Mouse (Mus musculus) intestine, postnatal 0 days (tissue): ENCODE results near the gene Klf6. TPM values are rescaled to one million over a fixed set of nuclear protein-coding genes. Genes with fewer than 3 reads are reported as not detected.

Experiments used
- ATAC-seq: fragments of 200-750 bp; cut with Nextera tagmentation; 2 replicates; pipeline ENCODE4 v1.8.0; 2017; ENCODE audit warnings: mild to moderate bottlenecking, moderate TSS enrichment, moderate library complexity
- H3K27ac ChIP-seq: fragments of 300-500 bp; sonication (generic); 2 replicates; pipeline ENCODE4 v1.5.1; 2014; ENCODE audit warnings: mild to moderate bottlenecking, low read depth, low read length, moderate library complexity
- H3K27me3 ChIP-seq: fragments of 300-500 bp; sonication (generic); replicated peaks from 2 replicates; pipeline ENCODE4 v1.6.1; 2014; ENCODE audit warnings: low read length, mixed read lengths; ENCODE audit not compliant: control insufficient read depth, insufficient read depth
- H3K36me3 ChIP-seq: fragments of 300-500 bp; sonication (generic); 2 replicates; pipeline ENCODE4 v1.6.1; 2014; ENCODE audit warnings: mild to moderate bottlenecking, moderate library complexity; ENCODE audit not compliant: control insufficient read depth, insufficient read depth
- H3K4me1 ChIP-seq: fragments of 300-500 bp; sonication (generic); replicated peaks from 2 replicates; pipeline ENCODE4 v1.6.1; 2014; ENCODE audit warnings: antibody characterized with exemption, low read length, mixed read lengths; ENCODE audit not compliant: control insufficient read depth, insufficient read depth
- H3K4me2 ChIP-seq: fragments of 300-500 bp; sonication (generic); replicated peaks from 2 replicates; pipeline ENCODE4 v1.6.1; 2014; ENCODE audit warnings: low read depth, mild to moderate bottlenecking, moderate library complexity
- H3K4me3 ChIP-seq: fragments of 300-500 bp; sonication (generic); 2 replicates; pipeline ENCODE4 v1.5.1; 2014; ENCODE audit warnings: low read depth, low read length
- H3K9ac ChIP-seq: fragments of 300-500 bp; sonication (generic); 2 replicates; pipeline ENCODE4 v1.6.1; 2014; ENCODE audit warnings: mild to moderate bottlenecking, low read depth, low read length
- H3K9me3 ChIP-seq: fragments of 300-500 bp; sonication (generic); 2 replicates; pipeline ENCODE4 v1.6.1; 2016; ENCODE audit warnings: mixed run types; ENCODE audit not compliant: control insufficient read depth
- CTCF ChIP-seq: sonication (generic); IDR thresholded peaks from 2 replicates; pipeline ENCODE4 v1.5.1; 2016; ENCODE audit warnings: low read depth, mild to moderate bottlenecking, control low read depth, antibody characterized with exemption, moderate library complexity
- WGBS: fragments of 180-500 bp; shearing (Covaris S2); extraction: QIAGEN DNeasy Blood & Tissue Kit; methylation state at CpG from one replicate; pipeline ENCODE4 v1.1.7; 2014; 5-methylcytosine and 5-hydroxymethylcytosine counted together
- polyA plus RNA-seq: library from polyadenylated mRNA; unstranded; fragments of >200 nt; fragmentation: Nextera tagmentation; extraction: Ambion mirVana; gene quantifications from 2 replicates; pipeline ENCODE4 v1.2.1, GENCODE M21; 2015

Klf6 gene
- polyA plus RNA-seq, 1 experiment from 2014 or later: 64.4 TPM

DNA sequence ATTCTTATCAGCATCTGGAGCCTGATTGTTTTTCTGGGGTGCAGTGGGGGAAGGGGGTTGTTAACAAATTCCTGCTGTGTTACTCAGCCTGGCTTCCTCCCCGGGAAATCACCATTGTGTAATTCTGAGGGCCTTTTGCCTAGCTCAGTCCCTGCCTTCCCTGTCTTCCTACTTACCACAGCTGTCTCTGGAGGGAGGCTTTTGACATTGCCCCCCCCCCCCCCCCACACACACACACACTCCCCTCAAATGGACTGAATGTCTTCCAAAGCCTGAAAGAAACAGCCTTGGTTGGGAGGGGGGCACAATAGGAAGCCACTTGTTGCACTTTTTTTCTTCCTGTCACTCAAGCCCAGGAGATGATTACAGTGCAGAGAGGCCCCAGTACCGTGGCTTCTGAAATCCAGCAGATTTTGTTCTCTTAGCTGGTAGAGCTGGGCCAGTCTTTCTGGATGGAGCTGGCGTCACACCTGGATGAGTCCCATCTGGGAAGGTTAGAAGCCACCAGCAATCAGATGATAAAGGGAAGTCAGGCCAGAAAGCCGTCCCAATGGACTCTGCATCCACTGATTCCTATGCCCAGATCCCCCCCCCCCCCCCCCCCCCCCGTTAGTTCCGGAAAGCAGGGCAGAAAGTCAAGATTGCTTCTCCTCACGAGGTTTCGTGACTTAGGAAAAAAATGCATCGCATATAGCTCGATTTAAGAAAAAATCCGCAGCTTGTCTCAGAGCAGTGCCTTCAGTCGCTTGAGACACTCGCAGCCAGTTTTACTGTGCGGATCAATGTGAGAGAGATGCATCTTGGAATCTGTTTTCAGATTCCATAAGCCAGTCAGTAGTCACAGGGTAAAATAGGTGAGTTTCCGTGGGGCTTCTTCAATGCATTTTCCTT, 9.3 kb downstream of the Klf6 start:
- Histone ChIP-seq H3K9ac (no peak overlapping the region), H3K36me3 (peaks cover 36% of the 10 kb centered on the region), H3K4me3 (no peak overlapping the region), H3K9me3 (no peaks in the 10 kb centered on the region), H3K4me2 (no peak overlapping the region), H3K27me3 (no peaks in the 10 kb centered on the region), H3K4me1 (0 out of 2 replicates have a peak, but pooled peaks cover 3% of the 10 kb centered on the region), H3K27ac (no peak overlapping the region)
- 47% methylated on average over 13 of the region's 15 CpGs for WGBS
- TF ChIP-seq CTCF: no peak
- peak; percentile 57 for ATAC-seq

GRCm38 (mm10) chr13:5871414-5871813, 10.1 kb downstream of the Klf6 start:
- no peak for ATAC-seq
- Histone ChIP-seq H3K9ac (no peak overlapping the region), H3K4me3 (no peak overlapping the region), H3K9me3 (no peaks in the 10 kb centered on the region), H3K4me2 (no peak overlapping the region), H3K27ac (no peak overlapping the region), H3K36me3 (peaks cover 28% of the 10 kb centered on the region), H3K27me3 (no peaks in the 10 kb centered on the region), H3K4me1 (0 out of 2 replicates have a peak, but pooled peaks cover 3% of the 10 kb centered on the region)
- no peak for TF ChIP-seq CTCF
- 75% methylated on average over 7 of the region's 7 CpGs for WGBS

GRCm38 (mm10) chr13:5873681-5874080, 12.4 kb downstream of the Klf6 start:
- Histone ChIP-seq H3K4me3 (no peak overlapping the region), H3K4me2 (no peak overlapping the region), H3K36me3 (peaks cover 7% of the 10 kb centered on the region; the same call in 1 of the 2 replicates), H3K4me1 (0 out of 2 replicates have a peak, but pooled peaks cover 3% of the 10 kb centered on the region), H3K27me3 (no peaks in the 10 kb centered on the region), H3K9ac (no peak overlapping the region), H3K9me3 (no peaks in the 10 kb centered on the region), H3K27ac (no peak overlapping the region)
- ATAC-seq: no peak
- 87% methylated on average over 3 of the region's 3 CpGs for whole genome bisulfite sequencing
- TF ChIP-seq CTCF: no peak

- Histone ChIP-seq H3K9ac (no peak overlapping the region), H3K36me3 (no peaks in the 10 kb centered on the region), H3K9me3 (no peaks in the 10 kb centered on the region), H3K27ac (no peak overlapping the region), H3K4me2 (no peak overlapping the region), H3K4me1 (0 out of 2 replicates have a peak, but pooled peaks cover 3% of the 10 kb centered on the region), H3K27me3 (no peaks in the 10 kb centered on the region), H3K4me3 (no peak overlapping the region)
- TF ChIP-seq CTCF: no peak
- no peak for ATAC-seq
- WGBS: 86% methylated on average over 3 of the region's 3 CpGs
Observed at GRCm38 (mm10) chr13:5875478-5875877, 14.2 kb downstream of the Klf6 start.

DNA sequence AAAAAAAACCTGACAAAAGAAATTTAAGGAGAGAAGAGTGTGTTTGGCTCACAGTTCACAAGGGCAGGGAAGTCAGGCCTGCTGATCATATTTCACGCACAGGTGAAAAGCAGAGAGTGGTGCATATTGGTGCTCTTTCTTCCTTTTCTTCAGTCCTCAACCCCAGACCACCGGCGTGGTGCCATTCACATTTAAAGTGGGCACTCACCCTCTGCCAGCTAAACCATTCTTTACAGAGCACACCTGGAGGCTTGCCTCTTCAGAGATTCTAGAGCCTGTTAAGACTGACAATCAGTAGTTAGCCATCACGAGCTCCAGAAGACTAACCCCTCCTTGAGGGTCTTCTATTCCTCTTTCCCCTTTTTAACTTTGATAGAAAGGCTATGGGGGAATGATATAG, 17.5 kb downstream of the Klf6 start:
- no peak for TF ChIP-seq CTCF
- Histone ChIP-seq H3K9ac (no peak overlapping the region), H3K27me3 (no peaks in the 10 kb centered on the region), H3K27ac (no peak overlapping the region), H3K4me3 (no peak overlapping the region), H3K4me2 (no peak overlapping the region), H3K9me3 (no peaks in the 10 kb centered on the region), H3K36me3 (no peaks in the 10 kb centered on the region), H3K4me1 (0 out of 2 replicates have a peak, but pooled peaks cover 3% of the 10 kb centered on the region)
- 72% methylated on average over 4 of the region's 4 CpGs for WGBS
- no peak for ATAC-seq

DNA sequence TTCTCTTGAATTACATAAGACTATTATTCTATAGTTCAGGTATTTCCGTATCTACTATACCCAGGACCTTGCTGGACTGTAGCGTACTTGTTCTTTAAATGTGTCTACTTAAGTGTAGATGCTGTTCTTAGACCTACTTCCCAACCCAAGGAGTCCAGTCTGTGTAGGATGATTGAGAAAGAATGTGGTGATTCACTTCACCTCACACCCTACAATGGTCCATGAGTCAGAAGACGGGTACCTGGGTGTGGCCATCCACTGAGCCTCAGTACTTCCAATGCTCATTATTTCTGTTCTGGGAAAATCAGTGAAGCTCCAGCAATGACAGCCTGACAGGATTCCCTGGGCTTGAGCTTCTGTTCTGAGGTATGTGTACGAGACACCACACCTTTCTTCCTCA, 25.5 kb downstream of the Klf6 start:
- Histone ChIP-seq H3K27me3 (no peaks in the 10 kb centered on the region), H3K9me3 (no peaks in the 10 kb centered on the region), H3K27ac (no peak overlapping the region), H3K4me1 (no peaks in the 10 kb centered on the region), H3K36me3 (no peaks in the 10 kb centered on the region), H3K9ac (no peak overlapping the region), H3K4me2 (no peak overlapping the region), H3K4me3 (no peak overlapping the region)
- 88% methylated on average over 4 of the region's 4 CpGs for WGBS
- ATAC-seq: no peak
- no peak for TF ChIP-seq CTCF
